Mouse (Mus musculus): ENCODE measurements at regions not wholly inside any gene's neighbourhood (a gene's known extent, or its start where the extent isn't known, plus 50 kb on each side); places are given as distances from the start of the nearest gene placed in this dataset.

- WGBS: 87% methylated on average over 7 of the region's 7 CpGs
- H3K9ac ChIP-seq (replicated peaks; ENCODE audit: low read depth, low read length): no peak overlapping the region
- H3K4me2 ChIP-seq (ENCODE audit: low read depth, low read length): no peak overlapping the region
- H3K4me1 ChIP-seq (ENCODE audit: control insufficient read depth, insufficient read depth, low read length): no peaks in the 10 kb centered on the region; the same call in 1 of the 2 replicates
- H3K27ac ChIP-seq (ENCODE audit: low read depth, low read length): no peak overlapping the region
- H3K4me3 ChIP-seq (ENCODE audit: low read depth, low read length): no peak overlapping the region
- ATAC-seq (ENCODE audit: low read depth): no peak
- H3K9me3 ChIP-seq (ENCODE audit: control insufficient read depth, low read length): no peaks in the 10 kb centered on the region
- no peaks in the 10 kb centered on the region for H3K27me3 ChIP-seq (ENCODE audit: control insufficient read depth, insufficient read depth, low read length)
- H3K36me3 ChIP-seq (ENCODE audit: control insufficient read depth, insufficient read depth, low read length): no peaks in the 10 kb centered on the region
These were observed 94.7 kb upstream of the Jazf1 start for GRCm38 (mm10) chr6:53163091-53163490.

GRCm38 (mm10) chr6:53161627-53162026 is 93.2 kb upstream of the Jazf1 start:
- ATAC-seq (ENCODE audit: low read depth): no peak
- Histone ChIP-seq H3K27ac (ENCODE audit: low read depth, low read length) (no peak overlapping the region), H3K27me3 (ENCODE audit: control insufficient read depth, insufficient read depth, low read length) (no peaks in the 10 kb centered on the region), H3K9me3 (ENCODE audit: control insufficient read depth, low read length) (no peaks in the 10 kb centered on the region), H3K36me3 (ENCODE audit: control insufficient read depth, insufficient read depth, low read length) (no peaks in the 10 kb centered on the region), H3K9ac (replicated peaks; ENCODE audit: low read depth, low read length) (no peak overlapping the region), H3K4me1 (ENCODE audit: control insufficient read depth, insufficient read depth, low read length) (no peaks in the 10 kb centered on the region; the same call in 1 of the 2 replicates), H3K4me2 (ENCODE audit: low read depth, low read length) (no peak overlapping the region), H3K4me3 (ENCODE audit: low read depth, low read length) (no peak overlapping the region)
- WGBS: 80% methylated on average over 2 of the region's 2 CpGs

- no peak overlapping the region for H3K9ac ChIP-seq (replicated peaks; ENCODE audit: low read depth, low read length)
- no peak for ATAC-seq (ENCODE audit: low read depth)
- no peak overlapping the region for H3K27ac ChIP-seq (ENCODE audit: low read depth, low read length)
- no peaks in the 10 kb centered on the region for H3K36me3 ChIP-seq (ENCODE audit: control insufficient read depth, insufficient read depth, low read length)
- no peaks in the 10 kb centered on the region for H3K27me3 ChIP-seq (ENCODE audit: control insufficient read depth, insufficient read depth, low read length)
- H3K4me3 ChIP-seq (ENCODE audit: low read depth, low read length): no peak overlapping the region
- H3K9me3 ChIP-seq (ENCODE audit: control insufficient read depth, low read length): no peaks in the 10 kb centered on the region
- no peak overlapping the region for H3K4me2 ChIP-seq (ENCODE audit: low read depth, low read length)
- 71% methylated on average over 4 of the region's 4 CpGs for WGBS
- no peaks in the 10 kb centered on the region for H3K4me1 ChIP-seq (ENCODE audit: control insufficient read depth, insufficient read depth, low read length)
These were observed 86.2 kb upstream of the Jazf1 start for GRCm38 (mm10) chr6:53154621-53155020.

GRCm38 (mm10) chr6:53147478-53147877 is 79.0 kb upstream of the Jazf1 start:
- Histone ChIP-seq H3K36me3 (ENCODE audit: control insufficient read depth, insufficient read depth, low read length) (no peaks in the 10 kb centered on the region), H3K4me1 (ENCODE audit: control insufficient read depth, insufficient read depth, low read length) (no peaks in the 10 kb centered on the region), H3K4me2 (ENCODE audit: low read depth, low read length) (no peak overlapping the region), H3K27me3 (ENCODE audit: control insufficient read depth, insufficient read depth, low read length) (no peaks in the 10 kb centered on the region), H3K9me3 (ENCODE audit: control insufficient read depth, low read length) (no peaks in the 10 kb centered on the region), H3K27ac (ENCODE audit: low read depth, low read length) (no peak overlapping the region), H3K4me3 (ENCODE audit: low read depth, low read length) (no peak overlapping the region), H3K9ac (replicated peaks; ENCODE audit: low read depth, low read length) (no peak overlapping the region)
- 83% methylated on average over 5 of the region's 5 CpGs for WGBS
- no peak for ATAC-seq (ENCODE audit: low read depth)

GRCm38 (mm10) chr6:53143846-53144584 is 75.6 kb upstream of the Jazf1 start:
- Histone ChIP-seq H3K4me2 (ENCODE audit: low read depth, low read length) (no peak overlapping the region), H3K4me3 (ENCODE audit: low read depth, low read length) (no peak overlapping the region), H3K36me3 (ENCODE audit: control insufficient read depth, insufficient read depth, low read length) (no peaks in the 10 kb centered on the region), H3K27ac (ENCODE audit: low read depth, low read length) (no peak overlapping the region), H3K27me3 (ENCODE audit: control insufficient read depth, insufficient read depth, low read length) (no peaks in the 10 kb centered on the region), H3K9ac (replicated peaks; ENCODE audit: low read depth, low read length) (no peak overlapping the region), H3K4me1 (ENCODE audit: control insufficient read depth, insufficient read depth, low read length) (no peaks in the 10 kb centered on the region), H3K9me3 (ENCODE audit: control insufficient read depth, low read length) (no peaks in the 10 kb centered on the region)
- 22% methylated on average over 4 of the region's 4 CpGs for WGBS
- ATAC-seq (ENCODE audit: low read depth): peak; percentile 31; the same call in 1 of the 2 replicates

- Histone ChIP-seq H3K4me1 (ENCODE audit: control insufficient read depth, insufficient read depth, low read length) (no peaks in the 10 kb centered on the region), H3K27me3 (ENCODE audit: control insufficient read depth, insufficient read depth, low read length) (no peaks in the 10 kb centered on the region), H3K9me3 (ENCODE audit: control insufficient read depth, low read length) (no peaks in the 10 kb centered on the region), H3K4me2 (ENCODE audit: low read depth, low read length) (no peak overlapping the region), H3K9ac (replicated peaks; ENCODE audit: low read depth, low read length) (no peak overlapping the region), H3K36me3 (ENCODE audit: control insufficient read depth, insufficient read depth, low read length) (no peaks in the 10 kb centered on the region), H3K27ac (ENCODE audit: low read depth, low read length) (no peak overlapping the region), H3K4me3 (ENCODE audit: low read depth, low read length) (no peak overlapping the region)
- WGBS: 76% methylated on average over 2 of the region's 2 CpGs
- no peak for ATAC-seq (ENCODE audit: low read depth)
These were observed 66.0 kb upstream of the Jazf1 start for GRCm38 (mm10) chr6:53134410-53134809.

GRCm38 (mm10) chr6:53130717-53131330 is 62.4 kb upstream of the Jazf1 start:
- no peak overlapping the region for H3K4me3 ChIP-seq (ENCODE audit: low read depth, low read length)
- no peak for ATAC-seq (ENCODE audit: low read depth)
- no peaks in the 10 kb centered on the region for H3K9me3 ChIP-seq (ENCODE audit: control insufficient read depth, low read length)
- no peaks in the 10 kb centered on the region for H3K36me3 ChIP-seq (ENCODE audit: control insufficient read depth, insufficient read depth, low read length)
- H3K4me1 ChIP-seq (ENCODE audit: control insufficient read depth, insufficient read depth, low read length): no peaks in the 10 kb centered on the region
- no peaks in the 10 kb centered on the region for H3K27me3 ChIP-seq (ENCODE audit: control insufficient read depth, insufficient read depth, low read length)
- no peak overlapping the region for H3K9ac ChIP-seq (replicated peaks; ENCODE audit: low read depth, low read length)
- H3K27ac ChIP-seq (ENCODE audit: low read depth, low read length): no peak overlapping the region
- no peak overlapping the region for H3K4me2 ChIP-seq (ENCODE audit: low read depth, low read length)
- WGBS: 34% methylated on average over 2 of the region's 2 CpGs

- no peak for ATAC-seq (ENCODE audit: low read depth)
- Histone ChIP-seq H3K4me1 (ENCODE audit: control insufficient read depth, insufficient read depth, low read length) (no peaks in the 10 kb centered on the region), H3K4me3 (ENCODE audit: low read depth, low read length) (no peak overlapping the region), H3K4me2 (ENCODE audit: low read depth, low read length) (no peak overlapping the region), H3K9me3 (ENCODE audit: control insufficient read depth, low read length) (no peaks in the 10 kb centered on the region), H3K27me3 (ENCODE audit: control insufficient read depth, insufficient read depth, low read length) (no peaks in the 10 kb centered on the region), H3K36me3 (ENCODE audit: control insufficient read depth, insufficient read depth, low read length) (no peaks in the 10 kb centered on the region), H3K27ac (ENCODE audit: low read depth, low read length) (no peak overlapping the region), H3K9ac (replicated peaks; ENCODE audit: low read depth, low read length) (no peak overlapping the region)
- WGBS: 85% methylated on average over 5 of the region's 5 CpGs
These were observed 58.3 kb upstream of the Jazf1 start for GRCm38 (mm10) chr6:53126776-53127175.

- no peaks in the 10 kb centered on the region for H3K9me3 ChIP-seq (ENCODE audit: control insufficient read depth, low read length)
- ATAC-seq (ENCODE audit: low read depth): no peak
- no peak overlapping the region for H3K27ac ChIP-seq (ENCODE audit: low read depth, low read length)
- no peaks in the 10 kb centered on the region for H3K36me3 ChIP-seq (ENCODE audit: control insufficient read depth, insufficient read depth, low read length)
- no peak overlapping the region for H3K4me3 ChIP-seq (ENCODE audit: low read depth, low read length)
- 86% methylated on average over 17 of the region's 17 CpGs for WGBS
- no peak overlapping the region for H3K4me2 ChIP-seq (ENCODE audit: low read depth, low read length)
- no peaks in the 10 kb centered on the region for H3K27me3 ChIP-seq (ENCODE audit: control insufficient read depth, insufficient read depth, low read length)
- H3K4me1 ChIP-seq (ENCODE audit: control insufficient read depth, insufficient read depth, low read length): no peaks in the 10 kb centered on the region
- no peak overlapping the region for H3K9ac ChIP-seq (replicated peaks; ENCODE audit: low read depth, low read length)
These were observed 56.5 kb upstream of the Jazf1 start for GRCm38 (mm10) chr6:53124800-53125450.

Measured in neural tube, embryonic 14.5 days (tissue).